Mouse (Mus musculus) intestine, embryonic 15.5 days (tissue): ENCODE results near the gene Gtf3a. TPM values are rescaled to one million over a fixed set of nuclear protein-coding genes. Genes with fewer than 3 reads are reported as not detected.

Experiments
- ATAC-seq: fragments of 200-750 bp; cut with Nextera tagmentation; 2 replicates; pipeline ENCODE4 v1.8.0; 2017; ENCODE audit warnings: moderate TSS enrichment, moderate library complexity
- H3K27ac ChIP-seq: fragments of 300-500 bp; sonication (generic); 2 replicates; pipeline ENCODE4 v1.5.1; 2015; ENCODE audit warnings: mild to moderate bottlenecking, inconsistent platforms
- H3K27me3 ChIP-seq: fragments of 300-500 bp; sonication (generic); replicated peaks from 2 replicates; pipeline ENCODE4 v1.6.1; 2015; ENCODE audit warnings: inconsistent platforms
- H3K36me3 ChIP-seq: fragments of 300-500 bp; sonication (generic); 2 replicates; pipeline ENCODE4 v1.6.1; 2015; ENCODE audit warnings: inconsistent platforms
- H3K4me1 ChIP-seq: fragments of 300-500 bp; sonication (generic); replicated peaks from 2 replicates; pipeline ENCODE4 v1.6.1; 2015; ENCODE audit warnings: inconsistent platforms
- H3K4me2 ChIP-seq: fragments of 300-500 bp; sonication (generic); replicated peaks from 2 replicates; pipeline ENCODE4 v1.6.1; 2015; ENCODE audit warnings: mild to moderate bottlenecking, inconsistent platforms
- H3K4me3 ChIP-seq: fragments of 300-500 bp; sonication (generic); replicated peaks from 2 replicates; pipeline ENCODE4 v1.5.1; 2015; ENCODE audit warnings: inconsistent platforms
- H3K9ac ChIP-seq: fragments of 300-500 bp; sonication (generic); 2 replicates; pipeline ENCODE4 v1.6.1; 2015; ENCODE audit warnings: inconsistent platforms
- H3K9me3 ChIP-seq: fragments of 300-500 bp; sonication (generic); 2 replicates; pipeline ENCODE4 v1.6.1; 2016; ENCODE audit warnings: inconsistent platforms
- WGBS: fragments of 180-500 bp; shearing (Covaris S2); methylation state at CpG from one replicate; pipeline ENCODE4 v1.1.7; 2015; 5-methylcytosine and 5-hydroxymethylcytosine counted together
- polyA plus RNA-seq: library from polyadenylated mRNA; unstranded; fragments of >200 nt; fragmentation: Nextera tagmentation; extraction: Ambion mirVana; gene quantifications from 2 replicates; pipeline ENCODE4 v1.2.1, GENCODE M21; 2015

Gene Gtf3a
- polyA plus RNA-seq, 1 experiment from 2014 or later = 132 TPM

DNA sequence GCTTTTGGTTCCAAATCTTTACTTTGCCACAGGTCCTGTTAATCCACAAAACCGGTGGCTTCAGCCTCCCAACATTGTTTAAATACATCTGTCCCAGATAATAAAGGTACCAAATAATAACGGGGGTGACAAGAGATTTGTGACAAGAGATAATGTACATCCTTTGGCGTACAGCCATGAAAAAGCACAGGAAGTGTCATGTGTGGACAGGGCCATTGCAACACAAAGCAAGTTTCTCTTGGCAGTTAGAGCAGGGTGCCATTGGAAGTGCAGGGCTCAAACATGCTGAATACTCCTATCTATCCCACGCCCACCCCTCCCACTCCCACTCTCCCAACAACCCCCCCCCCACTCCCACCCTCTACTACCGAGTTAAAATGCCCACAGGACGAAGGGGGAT lies 46.5 kb downstream of the Gtf3a start:
- no peak overlapping the region for H3K4me2 ChIP-seq
- no peaks in the 10 kb centered on the region for H3K9me3 ChIP-seq
- no peaks in the 10 kb centered on the region for H3K4me1 ChIP-seq
- no peak for ATAC-seq
- no peak overlapping the region for H3K9ac ChIP-seq
- 55% methylated on average over 6 of the region's 6 CpGs for WGBS
- no peaks in the 10 kb centered on the region for H3K27me3 ChIP-seq
- H3K27ac ChIP-seq = no peak overlapping the region
- H3K36me3 ChIP-seq = no peaks in the 10 kb centered on the region
- H3K4me3 ChIP-seq = no peak overlapping the region

DNA sequence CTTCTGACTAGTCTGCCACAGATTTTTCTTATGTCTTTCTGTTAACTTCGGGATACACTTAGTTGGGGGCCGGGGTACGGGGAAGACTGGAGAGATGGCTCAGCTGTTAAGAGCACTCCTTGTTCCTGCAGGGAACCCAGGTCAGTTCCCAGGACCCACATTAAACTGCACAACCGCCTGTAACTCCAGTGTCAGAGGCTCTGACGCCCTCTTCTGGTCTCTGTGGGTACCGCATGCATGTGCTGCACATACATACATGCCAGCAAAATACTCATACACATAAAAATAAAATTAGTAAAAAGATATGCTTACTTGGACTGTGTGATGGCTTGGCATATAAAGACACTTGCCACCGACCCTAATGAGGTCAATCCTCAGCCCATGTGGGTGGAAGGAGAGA lies 48.4 kb downstream of the Gtf3a start:
- no peak overlapping the region for H3K4me2 ChIP-seq
- no peak overlapping the region for H3K9ac ChIP-seq
- ATAC-seq = no peak
- H3K4me1 ChIP-seq = 0 out of 2 replicates have a peak, but pooled peaks cover 3% of the 10 kb centered on the region
- H3K36me3 ChIP-seq = no peaks in the 10 kb centered on the region
- WGBS = 83% methylated on average over 7 of the region's 7 CpGs
- H3K27me3 ChIP-seq = no peaks in the 10 kb centered on the region
- no peak overlapping the region for H3K27ac ChIP-seq
- no peak overlapping the region for H3K4me3 ChIP-seq
- H3K9me3 ChIP-seq = no peaks in the 10 kb centered on the region

DNA sequence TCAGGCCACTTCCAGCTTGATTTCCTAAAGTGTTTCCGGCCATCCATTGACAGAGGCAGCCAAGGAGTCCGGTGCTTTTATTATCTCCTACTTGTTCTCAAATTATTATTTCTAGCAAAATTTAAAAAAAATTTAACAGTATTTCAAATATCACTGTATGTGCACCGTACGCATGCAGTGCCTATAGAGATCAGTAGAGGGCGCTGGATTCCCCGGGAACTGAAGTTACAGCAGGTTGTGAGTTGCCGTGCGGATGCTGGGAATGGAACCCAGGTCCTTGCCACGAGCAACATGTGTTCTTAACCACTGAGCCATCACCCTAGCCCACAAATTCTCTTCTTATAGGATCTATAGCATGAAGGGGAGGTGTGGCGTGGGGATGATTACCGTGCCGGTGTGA lies 50.3 kb downstream of the Gtf3a start:
- ATAC-seq = no peak
- H3K4me1 ChIP-seq = 0 out of 2 replicates have a peak, but pooled peaks cover 3% of the 10 kb centered on the region
- no peak overlapping the region for H3K4me2 ChIP-seq
- 91% methylated on average over 12 of the region's 12 CpGs for WGBS
- no peak overlapping the region for H3K27ac ChIP-seq
- H3K27me3 ChIP-seq = no peaks in the 10 kb centered on the region
- no peak overlapping the region for H3K9ac ChIP-seq
- H3K9me3 ChIP-seq = no peaks in the 10 kb centered on the region
- H3K36me3 ChIP-seq = no peaks in the 10 kb centered on the region
- H3K4me3 ChIP-seq = no peak overlapping the region

DNA sequence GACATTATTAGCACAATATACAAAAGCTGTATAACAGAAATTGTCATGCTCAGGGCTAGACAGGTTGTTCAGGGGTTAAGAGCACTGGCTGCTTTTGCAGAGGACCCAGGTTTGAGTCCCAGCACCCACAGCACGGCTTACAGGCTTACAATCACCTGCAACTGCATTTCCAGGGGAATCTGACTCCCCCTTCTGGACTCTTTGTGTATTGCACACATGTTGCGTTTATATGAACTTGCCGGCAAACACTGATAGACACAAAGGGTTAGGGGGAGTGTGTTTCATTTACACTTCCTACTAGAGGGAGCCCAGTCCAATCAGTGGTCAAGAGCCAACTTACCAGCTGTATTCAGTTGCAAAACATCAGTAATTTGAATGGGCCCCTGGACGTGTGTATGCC lies 52.9 kb downstream of the Gtf3a start:
- 0 out of 2 replicates have a peak, but pooled peaks cover 3% of the 10 kb centered on the region for H3K4me1 ChIP-seq
- WGBS = 78% methylated on average over 4 of the region's 4 CpGs
- no peak overlapping the region for H3K4me2 ChIP-seq

DNA sequence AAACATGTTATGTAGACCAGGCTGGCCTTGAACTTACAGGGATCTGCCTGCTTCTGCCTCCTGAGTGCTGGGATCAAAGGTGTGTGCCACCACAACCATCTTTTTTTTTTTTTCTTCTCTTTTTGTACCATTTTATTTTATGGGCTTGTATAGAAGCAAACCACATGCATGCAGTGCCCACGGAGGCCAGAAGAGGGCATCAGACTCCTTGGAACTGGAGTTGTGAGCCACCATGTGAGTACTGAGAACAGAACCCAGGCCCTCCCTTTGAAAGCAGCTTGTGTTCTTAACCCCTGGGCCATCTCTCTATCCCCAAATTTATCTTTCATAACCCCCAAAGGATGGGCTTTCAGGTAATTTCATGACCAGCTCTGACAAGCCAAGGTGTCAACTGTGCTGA lies 54.8 kb downstream of the Gtf3a start:
- no peak for ATAC-seq
- WGBS = 72% methylated on average over 1 of the region's 1 CpGs
- Histone ChIP-seq H3K4me2 (no peak overlapping the region), H3K9me3 (no peaks in the 10 kb centered on the region), H3K9ac (no peak overlapping the region), H3K27me3 (no peaks in the 10 kb centered on the region), H3K4me1 (0 out of 2 replicates have a peak, but pooled peaks cover 3% of the 10 kb centered on the region), H3K27ac (no peak overlapping the region), H3K4me3 (no peak overlapping the region), H3K36me3 (no peaks in the 10 kb centered on the region)

More for the DNA sequence above, 52.9 kb downstream of the Gtf3a start:
- no peak overlapping the region for H3K9ac ChIP-seq
- no peaks in the 10 kb centered on the region for H3K36me3 ChIP-seq
- H3K4me3 ChIP-seq = no peak overlapping the region
- no peak overlapping the region for H3K27ac ChIP-seq
- no peaks in the 10 kb centered on the region for H3K27me3 ChIP-seq
- ATAC-seq = no peak
- H3K9me3 ChIP-seq = no peaks in the 10 kb centered on the region

Other genes starting within 250 kb of the Gtf3a start
- 27.9 and 28.7 TPM in 2 replicates for gene Usp12, start 153.7 kb upstream of the Gtf3a start, polyA plus RNA-seq
- 548 and 585 TPM in 2 replicates for gene Rpl21, start 115.8 kb upstream of the Gtf3a start, polyA plus RNA-seq
- gene Rasl11a, start 103.6 kb upstream of the Gtf3a start, polyA plus RNA-seq = 26.8 and 32.7 TPM in 2 replicates
- 27.8 and 28.3 TPM in 2 replicates for gene Mtif3, start 15.1 kb downstream of the Gtf3a start, polyA plus RNA-seq
- gene Lnx2, start 127.9 kb downstream of the Gtf3a start, polyA plus RNA-seq = 13.3 and 15.0 TPM in 2 replicates
- gene Polr1d, start 128.4 kb downstream of the Gtf3a start, polyA plus RNA-seq = 151 and 155 TPM in 2 replicates
- gene Gsx1, start 240.0 kb downstream of the Gtf3a start, polyA plus RNA-seq = not detected in 2 replicates